Mouse (Mus musculus) kidney, embryonic 15.5 days (tissue): ENCODE measurements around the gene Herpud1. TPM values are rescaled to one million over a fixed set of nuclear protein-coding genes. Genes with fewer than 3 reads are reported as not detected.

ENCODE experiments used
- ATAC-seq: fragments of 200-750 bp; cut with Nextera tagmentation; replicated peaks from 2 replicates; pipeline ENCODE4 v1.8.0; 2017; ENCODE audit warnings: moderate TSS enrichment; ENCODE audit not compliant: low FRiP score
- H3K27ac ChIP-seq: fragments of 300-500 bp; sonication (generic); 2 replicates; pipeline ENCODE4 v1.5.1; 2015; ENCODE audit warnings: mild to moderate bottlenecking, inconsistent platforms
- H3K27me3 ChIP-seq: fragments of 300-500 bp; sonication (generic); 2 replicates; pipeline ENCODE4 v1.6.1; 2015; ENCODE audit warnings: inconsistent platforms
- H3K36me3 ChIP-seq: fragments of 300-500 bp; sonication (generic); 2 replicates; pipeline ENCODE4 v1.6.1; 2015; ENCODE audit warnings: inconsistent platforms
- H3K4me1 ChIP-seq: fragments of 300-500 bp; sonication (generic); 2 replicates; pipeline ENCODE4 v1.6.1; 2015; ENCODE audit warnings: inconsistent platforms
- H3K4me2 ChIP-seq: fragments of 300-500 bp; sonication (generic); 2 replicates; pipeline ENCODE4 v1.6.1; 2015; ENCODE audit warnings: moderate library complexity, mild to moderate bottlenecking, inconsistent platforms
- H3K4me3 ChIP-seq: fragments of 300-500 bp; sonication (generic); replicated peaks from 2 replicates; pipeline ENCODE4 v1.5.1; 2015; ENCODE audit warnings: mild to moderate bottlenecking, inconsistent platforms
- H3K9ac ChIP-seq: fragments of 300-500 bp; sonication (generic); 2 replicates; pipeline ENCODE4 v1.6.1; 2015; ENCODE audit warnings: mild to moderate bottlenecking, inconsistent platforms
- H3K9me3 ChIP-seq: fragments of 300-500 bp; sonication (generic); replicated peaks from 2 replicates; pipeline ENCODE4 v1.6.1; 2016; ENCODE audit warnings: inconsistent platforms
- WGBS: fragments of 180-500 bp; shearing (Covaris S2); methylation state at CpG from one replicate; pipeline ENCODE4 v1.1.7; 2015; ENCODE audit warnings: mixed read lengths; 5-methylcytosine and 5-hydroxymethylcytosine counted together
- polyA plus RNA-seq: library from polyadenylated mRNA; unstranded; fragments of >200 nt; fragmentation: Nextera tagmentation; extraction: Ambion mirVana; gene quantifications from 2 replicates; pipeline ENCODE4 v1.2.1, GENCODE M21; 2015

Gene Herpud1
- polyA plus RNA-seq, 1 experiment from 2014 or later: 66.7 TPM

DNA sequence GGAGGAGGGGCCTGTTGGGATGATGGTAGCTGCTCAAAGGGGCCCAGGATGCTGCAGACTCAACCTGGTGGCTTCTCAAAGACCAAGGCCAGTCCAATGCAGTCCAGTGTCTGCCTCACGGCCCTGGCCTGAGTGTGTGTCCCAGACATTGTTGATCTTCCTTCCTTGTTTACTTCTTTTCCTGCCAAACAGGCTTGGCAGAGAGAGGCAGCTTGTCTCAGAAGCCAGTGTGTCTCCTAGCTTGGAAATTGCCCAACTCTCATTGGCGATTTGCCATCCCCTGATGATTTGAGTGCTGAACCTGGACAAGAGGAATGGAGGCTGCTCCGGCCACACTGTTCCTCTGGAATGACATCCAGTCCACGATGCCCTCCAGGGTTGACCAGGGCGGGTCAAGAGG is 27.7 kb upstream of the Herpud1 start:
- Histone ChIP-seq H3K36me3 (no peaks in the 10 kb centered on the region), H3K4me1 (peaks cover 17% of the 10 kb centered on the region), H3K27ac (no peak overlapping the region), H3K9me3 (no peaks in the 10 kb centered on the region), H3K27me3 (no peaks in the 10 kb centered on the region), H3K9ac (no peak overlapping the region), H3K4me3 (no peak overlapping the region), H3K4me2 (no peak overlapping the region)
- 67% methylated on average over 5 of the region's 5 CpGs for WGBS
- no peak for ATAC-seq

DNA sequence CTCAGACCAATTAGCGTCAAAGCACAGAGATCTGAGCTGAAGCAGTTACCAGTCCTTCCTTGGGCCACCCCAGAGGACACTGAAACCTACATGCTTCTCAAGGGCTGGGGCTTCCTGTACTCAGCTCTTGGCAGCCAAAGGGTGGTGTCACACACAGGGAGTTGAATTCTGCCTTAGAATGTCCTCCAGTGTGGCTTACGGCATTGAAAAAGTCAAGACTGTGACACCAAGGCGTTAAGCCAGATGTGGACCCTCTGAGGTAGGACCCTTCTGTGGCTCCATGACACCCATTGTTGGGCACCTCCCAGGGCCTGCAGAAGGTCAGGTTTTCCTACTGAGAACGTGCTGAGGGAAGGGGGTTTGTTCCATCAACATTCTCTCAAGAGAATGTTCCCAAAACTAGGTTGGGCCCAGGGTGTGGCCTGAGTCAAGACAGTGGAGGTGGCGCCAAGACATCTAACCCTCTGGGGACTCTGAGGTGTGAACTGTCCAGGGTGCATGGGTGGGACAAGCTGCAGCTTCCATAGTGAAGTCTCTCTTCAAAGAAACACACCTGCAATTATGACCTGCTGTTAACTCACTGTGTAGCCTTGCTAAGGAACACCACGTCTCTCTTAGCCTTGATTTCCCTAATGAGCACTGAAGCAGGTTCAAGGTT is 24.3 kb upstream of the Herpud1 start:
- peaks cover 17% of the 10 kb centered on the region for H3K4me1 ChIP-seq
- no peaks in the 10 kb centered on the region for H3K27me3 ChIP-seq
- 87% methylated on average over 6 of the region's 6 CpGs for WGBS
- no peak overlapping the region for H3K4me3 ChIP-seq
- no peaks in the 10 kb centered on the region for H3K9me3 ChIP-seq
- H3K36me3 ChIP-seq: no peaks in the 10 kb centered on the region
- H3K4me2 ChIP-seq: no peak overlapping the region
- no peak for ATAC-seq
- H3K27ac ChIP-seq: no peak overlapping the region
- H3K9ac ChIP-seq: no peak overlapping the region

GRCm38 (mm10) chr8:94362607-94363239 is 23.5 kb upstream of the Herpud1 start:
- Histone ChIP-seq H3K4me3 (no peak overlapping the region), H3K9ac (no peak overlapping the region), H3K4me2 (no peak overlapping the region), H3K27me3 (no peaks in the 10 kb centered on the region), H3K36me3 (no peaks in the 10 kb centered on the region), H3K4me1 (peaks cover 17% of the 10 kb centered on the region), H3K9me3 (no peaks in the 10 kb centered on the region), H3K27ac (no peak overlapping the region)
- WGBS: 71% methylated on average over 7 of the region's 7 CpGs
- no peak for ATAC-seq

- H3K9ac ChIP-seq: no peak overlapping the region
- no peaks in the 10 kb centered on the region for H3K36me3 ChIP-seq
- H3K27me3 ChIP-seq: no peaks in the 10 kb centered on the region
- no peak overlapping the region for H3K27ac ChIP-seq
- H3K4me1 ChIP-seq: peaks cover 17% of the 10 kb centered on the region
- H3K9me3 ChIP-seq: no peaks in the 10 kb centered on the region
- no peak overlapping the region for H3K4me2 ChIP-seq
- WGBS: 44% methylated on average over 4 of the region's 4 CpGs
- peak; percentile 72; the same call in 1 of the 2 replicates for ATAC-seq
- no peak overlapping the region for H3K4me3 ChIP-seq
Observed at GRCm38 (mm10) chr8:94363288-94363688, 22.9 kb upstream of the Herpud1 start.

GRCm38 (mm10) chr8:94363906-94364305 is 22.3 kb upstream of the Herpud1 start:
- no peaks in the 10 kb centered on the region for H3K36me3 ChIP-seq
- no peak overlapping the region for H3K4me2 ChIP-seq
- H3K27me3 ChIP-seq: no peaks in the 10 kb centered on the region
- H3K9me3 ChIP-seq: no peaks in the 10 kb centered on the region
- no peak overlapping the region for H3K9ac ChIP-seq
- 70% methylated on average over 2 of the region's 2 CpGs for WGBS
- H3K4me1 ChIP-seq: peaks cover 11% of the 10 kb centered on the region
- H3K4me3 ChIP-seq: no peak overlapping the region
- H3K27ac ChIP-seq: no peak overlapping the region
- ATAC-seq: no peak

DNA sequence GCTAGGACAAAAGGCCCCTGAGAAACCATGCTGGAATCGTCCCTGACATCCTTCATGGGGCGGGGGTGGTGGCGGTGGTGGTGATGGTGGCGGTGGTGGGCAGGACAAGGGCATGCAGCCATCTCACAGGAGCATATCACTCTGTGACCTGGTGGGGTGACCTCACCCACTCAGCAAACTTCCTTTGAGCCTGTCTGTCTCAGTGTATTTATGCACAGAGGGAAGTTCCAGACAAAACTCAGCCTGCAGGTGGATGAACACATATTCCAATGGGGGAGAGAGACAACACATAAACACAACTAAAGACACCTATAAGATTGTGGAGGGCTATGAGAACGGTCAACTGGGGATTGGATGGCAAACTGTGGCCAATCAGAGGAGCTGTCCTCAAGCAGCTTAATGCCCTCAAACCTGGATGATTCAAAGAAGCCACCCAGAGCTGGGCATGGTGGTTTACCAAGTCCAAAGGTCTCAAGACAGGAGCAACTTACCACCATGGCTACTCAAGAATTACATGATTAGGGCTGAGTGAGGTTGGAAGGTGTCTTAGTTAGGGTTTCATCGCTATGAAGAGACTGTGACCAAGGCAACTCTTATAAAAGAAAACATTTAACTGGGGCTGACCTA is 21.4 kb upstream of the Herpud1 start:
- no peaks in the 10 kb centered on the region for H3K27me3 ChIP-seq
- H3K9me3 ChIP-seq: no peaks in the 10 kb centered on the region
- 85% methylated on average over 6 of the region's 6 CpGs for WGBS
- H3K4me3 ChIP-seq: no peak overlapping the region
- H3K27ac ChIP-seq: no peak overlapping the region
- no peak overlapping the region for H3K4me2 ChIP-seq
- no peaks in the 10 kb centered on the region for H3K36me3 ChIP-seq
- H3K9ac ChIP-seq: no peak overlapping the region
- no peak for ATAC-seq
- peaks cover 10% of the 10 kb centered on the region for H3K4me1 ChIP-seq

DNA sequence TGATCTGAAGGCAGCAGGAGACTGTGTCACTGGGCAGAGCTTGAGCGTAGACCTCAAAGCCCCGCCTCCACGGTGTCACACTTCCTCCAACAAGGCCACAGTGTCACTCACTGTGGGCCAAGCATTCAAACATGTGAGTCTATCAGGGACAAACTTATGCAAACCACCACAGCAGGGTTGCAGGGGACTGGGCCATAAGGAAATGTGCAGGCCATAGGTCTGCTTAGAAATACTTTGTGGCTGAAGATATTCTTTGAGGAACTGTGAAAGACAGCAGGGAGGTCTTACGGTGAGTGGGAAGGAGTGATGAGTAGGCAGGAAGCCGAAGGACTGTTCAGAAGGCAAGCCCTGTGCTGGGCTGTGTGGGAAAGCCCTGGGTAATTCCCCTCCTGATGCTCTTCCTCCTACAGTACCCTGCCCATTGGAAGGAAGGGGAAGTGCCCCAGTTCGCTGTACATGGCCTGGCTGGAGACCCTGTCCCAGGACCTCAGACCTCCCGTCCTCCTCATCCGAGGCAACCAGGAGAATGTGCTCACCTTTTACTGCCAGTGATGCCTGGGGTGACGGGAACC is 20.7 kb upstream of the Herpud1 start:
- Histone ChIP-seq H3K4me2 (no peak overlapping the region), H3K4me1 (peaks cover 10% of the 10 kb centered on the region), H3K9ac (no peak overlapping the region), H3K36me3 (no peaks in the 10 kb centered on the region), H3K27me3 (0 out of 2 replicates have a peak, but pooled peaks cover 2% of the 10 kb centered on the region), H3K9me3 (no peaks in the 10 kb centered on the region), H3K4me3 (no peak overlapping the region), H3K27ac (no peak overlapping the region)
- WGBS: 89% methylated on average over 9 of the region's 9 CpGs
- no peak for ATAC-seq

DNA sequence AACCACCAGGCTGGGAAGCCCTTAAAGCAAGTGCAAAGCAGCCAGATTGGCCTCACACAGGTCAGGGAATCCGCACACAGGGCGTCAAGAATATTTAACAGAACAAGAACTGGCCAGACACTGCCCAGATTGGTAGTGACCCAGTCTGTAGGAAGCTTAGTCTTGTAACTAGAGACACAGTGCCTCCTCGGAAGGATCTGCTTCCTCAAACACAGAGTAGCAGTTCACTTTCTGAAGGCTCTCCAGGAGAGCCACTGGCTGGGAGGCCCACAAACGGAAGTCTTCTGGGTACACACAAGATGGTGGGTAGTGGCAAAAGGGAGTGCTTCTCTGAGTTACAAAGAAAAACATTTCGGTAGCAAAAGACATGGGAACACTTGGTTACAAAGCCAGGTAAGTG is 15.4 kb upstream of the Herpud1 start:
- 0 out of 2 replicates have a peak, but pooled peaks cover 2% of the 10 kb centered on the region for H3K27me3 ChIP-seq
- H3K9ac ChIP-seq: no peak overlapping the region
- 81% methylated on average over 5 of the region's 5 CpGs for WGBS
- ATAC-seq: no peak
- H3K4me1 ChIP-seq: no peaks in the 10 kb centered on the region
- no peak overlapping the region for H3K4me3 ChIP-seq
- no peak overlapping the region for H3K27ac ChIP-seq
- H3K4me2 ChIP-seq: no peak overlapping the region
- no peaks in the 10 kb centered on the region for H3K9me3 ChIP-seq
- H3K36me3 ChIP-seq: no peaks in the 10 kb centered on the region

DNA sequence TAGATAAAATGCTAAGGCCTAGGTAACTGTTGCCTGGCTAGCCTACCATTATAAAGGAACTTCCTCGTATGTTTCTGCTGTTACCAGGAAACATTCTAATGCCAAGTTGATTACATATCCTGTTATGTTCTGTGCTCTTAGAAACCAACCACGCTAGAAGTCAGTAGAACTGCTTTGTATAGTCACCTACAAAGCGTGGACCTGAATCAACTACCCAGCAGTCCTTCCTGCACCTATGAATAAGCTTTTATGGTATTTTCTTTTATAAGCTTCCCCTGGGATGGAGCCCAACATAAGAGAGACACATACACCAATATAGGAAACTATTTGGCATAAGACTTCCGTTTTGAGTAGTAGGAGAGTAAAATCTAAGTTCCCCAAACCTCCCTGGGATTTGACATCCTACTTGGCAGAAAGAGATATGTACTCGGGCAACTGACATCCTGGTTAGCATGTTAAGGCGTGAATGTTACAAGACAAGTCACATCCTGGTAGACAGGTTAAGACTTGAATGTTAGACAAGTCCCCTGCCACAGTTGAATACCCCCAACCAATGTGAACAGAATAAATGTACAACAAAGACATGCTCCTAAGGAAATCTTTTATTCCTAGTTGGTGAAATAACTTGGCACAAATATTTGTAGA is 13.2 kb upstream of the Herpud1 start:
- H3K4me2 ChIP-seq: no peak overlapping the region
- H3K4me3 ChIP-seq: no peak overlapping the region
- no peaks in the 10 kb centered on the region for H3K9me3 ChIP-seq
- H3K4me1 ChIP-seq: peaks cover 7% of the 10 kb centered on the region
- WGBS: 78% methylated on average over 6 of the region's 6 CpGs
- no peaks in the 10 kb centered on the region for H3K36me3 ChIP-seq
- H3K9ac ChIP-seq: no peak overlapping the region
- H3K27me3 ChIP-seq: 0 out of 2 replicates have a peak, but pooled peaks cover 2% of the 10 kb centered on the region
- H3K27ac ChIP-seq: no peak overlapping the region
- no peak for ATAC-seq

DNA sequence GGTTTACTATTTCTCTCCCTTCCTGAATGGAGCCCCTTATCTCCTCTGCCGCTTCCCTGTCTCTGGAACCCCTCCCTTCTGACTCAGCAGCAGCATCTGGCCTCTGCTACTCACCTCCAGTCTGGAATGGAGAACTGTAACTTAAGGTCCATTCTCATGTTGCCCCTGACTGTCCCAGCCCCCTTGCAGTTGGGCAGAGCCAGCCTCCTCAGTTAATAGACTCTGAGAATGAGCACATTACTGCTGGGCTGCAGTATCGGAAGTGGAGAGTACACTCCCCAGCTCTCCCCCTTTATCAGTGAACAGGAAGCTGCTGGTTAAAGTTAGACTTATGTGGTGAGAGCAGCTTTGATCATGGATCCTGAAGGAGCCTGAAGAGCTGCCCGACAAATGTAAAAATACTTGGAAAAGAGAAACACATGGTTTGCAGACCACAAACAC is 10.7 kb upstream of the Herpud1 start:
- Histone ChIP-seq H3K9me3 (no peaks in the 10 kb centered on the region), H3K4me2 (no peak overlapping the region), H3K27me3 (no peaks in the 10 kb centered on the region), H3K27ac (no peak overlapping the region), H3K4me1 (peaks cover 9% of the 10 kb centered on the region), H3K4me3 (no peak overlapping the region), H3K9ac (no peak overlapping the region), H3K36me3 (no peaks in the 10 kb centered on the region)
- WGBS: 48% methylated on average over 3 of the region's 3 CpGs
- ATAC-seq: no peak

DNA sequence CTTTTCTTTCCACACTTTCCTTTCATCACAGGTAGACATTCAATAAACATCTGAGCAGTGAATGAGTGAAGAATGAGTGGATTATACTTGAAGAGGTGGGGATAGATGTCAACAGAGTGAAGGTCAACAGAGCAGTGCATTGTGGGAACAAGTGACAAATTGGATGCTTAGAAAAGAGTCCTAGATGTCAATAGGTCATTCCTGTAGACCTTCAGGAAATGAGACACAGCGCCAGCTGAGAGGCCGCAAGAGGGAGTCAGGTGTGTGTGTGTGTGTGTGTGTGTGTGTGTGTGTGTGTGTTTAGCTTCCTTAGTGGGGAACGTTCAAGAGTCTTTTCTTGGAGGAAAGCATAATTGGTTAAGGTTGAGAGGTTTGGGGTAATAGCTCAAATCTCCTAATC is 10.1 kb upstream of the Herpud1 start:
- no peak overlapping the region for H3K27ac ChIP-seq
- H3K27me3 ChIP-seq: no peaks in the 10 kb centered on the region
- 75% methylated on average over 3 of the region's 3 CpGs for WGBS
- no peak overlapping the region for H3K9ac ChIP-seq
- no peak overlapping the region for H3K4me3 ChIP-seq
- H3K4me2 ChIP-seq: no peak overlapping the region
- no peaks in the 10 kb centered on the region for H3K36me3 ChIP-seq
- no peaks in the 10 kb centered on the region for H3K9me3 ChIP-seq
- ATAC-seq: no peak
- H3K4me1 ChIP-seq: peaks cover 9% of the 10 kb centered on the region

- Histone ChIP-seq H3K9ac (no peak overlapping the region), H3K27ac (no peak overlapping the region), H3K36me3 (no peaks in the 10 kb centered on the region), H3K4me2 (no peak overlapping the region), H3K27me3 (no peaks in the 10 kb centered on the region), H3K9me3 (no peaks in the 10 kb centered on the region), H3K4me1 (peaks cover 9% of the 10 kb centered on the region), H3K4me3 (no peak overlapping the region)
- ATAC-seq: no peak
- 79% methylated on average over 2 of the region's 2 CpGs for WGBS
Observed at GRCm38 (mm10) chr8:94376580-94376979, 9.7 kb upstream of the Herpud1 start.
